Mouse (Mus musculus) adrenal gland, adult 8-10 months (tissue): Measurements from ENCODE around the gene Retreg1. TPM values are rescaled to one million over a fixed set of nuclear protein-coding genes. Genes with fewer than 3 reads are reported as not detected.

Experiments used
- DNase-seq: peaks from one replicate; pipeline ENCODE4 v3.0.0; 2022
- total RNA-seq, 4 experiments: library from RNA; stranded (reverse); gene quantifications; 2 replicates each; pipeline ENCODE4 v1.2.4; 2022

Retreg1 gene
- total RNA-seq, 4 experiments from 2014 or later = 39.4 to 99.3 (median 45.7) TPM

GRCm38 (mm10) chr15:25920886-25921285 is 77.9 kb downstream of the Retreg1 start:
- no peak for DNase-seq

DNA sequence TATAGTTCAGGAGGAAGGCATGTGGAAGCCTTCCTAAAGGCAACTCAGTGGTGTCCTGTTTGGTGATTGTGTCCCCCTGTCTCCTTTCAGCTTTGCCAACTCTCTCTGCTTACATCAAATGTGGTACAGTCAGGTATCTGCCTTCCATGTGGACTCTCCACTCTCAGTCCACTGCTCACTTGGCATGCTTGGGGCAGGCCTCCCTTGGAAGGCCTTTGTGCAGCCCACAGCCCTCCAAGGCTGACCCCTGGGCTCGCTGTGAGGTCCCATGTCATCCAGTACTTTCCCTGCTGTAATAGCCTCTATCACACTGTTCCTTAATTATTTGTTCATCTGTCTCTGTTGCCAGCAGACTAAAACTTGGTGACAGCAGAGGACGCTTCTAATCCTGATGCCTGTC is 79.0 kb downstream of the Retreg1 start:
- no peak for DNase-seq

DNA sequence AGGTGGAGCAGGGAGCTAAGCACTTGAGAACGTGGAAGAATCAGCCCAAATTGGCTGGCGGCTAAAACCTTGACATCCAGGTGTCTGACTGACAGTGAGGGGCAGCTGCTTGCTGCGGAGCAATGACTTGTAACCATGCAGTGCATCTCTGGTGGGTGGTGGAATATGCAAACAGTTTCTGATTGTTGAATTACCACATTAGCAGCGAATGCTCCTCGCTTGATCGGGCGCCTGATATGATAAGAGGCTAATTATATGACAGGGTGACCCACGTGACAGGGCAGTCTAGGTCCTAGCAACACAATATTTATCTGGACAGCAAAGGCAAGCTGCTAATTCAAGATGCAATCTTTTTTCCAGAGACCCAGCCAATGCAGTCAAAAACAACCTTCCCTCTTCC is 80.9 kb downstream of the Retreg1 start:
- DNase-seq = no peak

- DNase-seq = no peak
These were observed 83.2 kb downstream of the Retreg1 start for GRCm38 (mm10) chr15:25926171-25926570.

DNA sequence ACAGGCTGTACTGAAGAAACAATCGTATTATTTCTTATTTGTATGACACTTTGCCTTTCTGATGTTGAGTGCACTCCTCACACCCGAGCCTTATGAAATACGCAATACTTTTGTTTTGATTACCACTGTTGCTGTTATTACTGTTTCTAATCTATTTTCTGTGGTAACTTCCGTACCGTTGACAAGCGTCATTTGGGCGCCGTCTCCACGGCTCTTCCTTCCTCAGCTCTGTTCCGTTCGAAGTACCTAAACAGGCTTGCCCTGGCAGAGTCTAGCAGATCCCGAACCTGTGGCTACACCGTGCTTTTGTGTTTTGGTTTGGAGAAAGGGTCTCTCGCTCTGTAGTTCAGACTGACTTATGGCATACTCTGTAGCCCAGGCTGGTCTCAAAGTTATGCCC is 84.1 kb downstream of the Retreg1 start:
- DNase-seq = no peak

- DNase-seq = no peak
These were observed 85.0 kb downstream of the Retreg1 start for GRCm38 (mm10) chr15:25928001-25928400.

GRCm38 (mm10) chr15:25928831-25929230 is 85.9 kb downstream of the Retreg1 start:
- DNase-seq = no peak

DNA sequence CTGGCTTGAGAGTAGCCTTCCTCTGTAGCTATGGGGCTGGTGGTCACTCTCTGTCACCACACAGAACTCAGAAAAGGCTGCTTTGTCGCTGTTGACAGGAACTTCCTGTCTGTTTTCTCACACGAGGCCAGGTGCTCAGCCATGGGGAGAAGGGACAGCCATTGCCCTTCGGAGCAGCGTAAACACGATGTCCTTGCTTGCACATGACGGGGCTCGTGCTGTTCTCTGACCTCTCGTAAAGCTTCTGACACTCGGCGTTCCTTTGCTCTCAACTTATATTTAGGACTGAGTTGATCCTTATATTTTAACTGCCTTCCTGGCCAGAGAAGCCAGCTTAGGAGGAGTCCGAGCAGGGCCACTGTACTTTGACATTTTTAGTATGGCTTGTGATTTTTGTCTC is 86.5 kb downstream of the Retreg1 start:
- DNase-seq = no peak

GRCm38 (mm10) chr15:25929936-25930335 is 87.0 kb downstream of the Retreg1 start:
- DNase-seq = no peak

GRCm38 (mm10) chr15:25930657-25931056 is 87.7 kb downstream of the Retreg1 start:
- DNase-seq = no peak

- DNase-seq = peak; percentile 81
These were observed 89.5 kb downstream of the Retreg1 start for GRCm38 (mm10) chr15:25932497-25932896.

DNA sequence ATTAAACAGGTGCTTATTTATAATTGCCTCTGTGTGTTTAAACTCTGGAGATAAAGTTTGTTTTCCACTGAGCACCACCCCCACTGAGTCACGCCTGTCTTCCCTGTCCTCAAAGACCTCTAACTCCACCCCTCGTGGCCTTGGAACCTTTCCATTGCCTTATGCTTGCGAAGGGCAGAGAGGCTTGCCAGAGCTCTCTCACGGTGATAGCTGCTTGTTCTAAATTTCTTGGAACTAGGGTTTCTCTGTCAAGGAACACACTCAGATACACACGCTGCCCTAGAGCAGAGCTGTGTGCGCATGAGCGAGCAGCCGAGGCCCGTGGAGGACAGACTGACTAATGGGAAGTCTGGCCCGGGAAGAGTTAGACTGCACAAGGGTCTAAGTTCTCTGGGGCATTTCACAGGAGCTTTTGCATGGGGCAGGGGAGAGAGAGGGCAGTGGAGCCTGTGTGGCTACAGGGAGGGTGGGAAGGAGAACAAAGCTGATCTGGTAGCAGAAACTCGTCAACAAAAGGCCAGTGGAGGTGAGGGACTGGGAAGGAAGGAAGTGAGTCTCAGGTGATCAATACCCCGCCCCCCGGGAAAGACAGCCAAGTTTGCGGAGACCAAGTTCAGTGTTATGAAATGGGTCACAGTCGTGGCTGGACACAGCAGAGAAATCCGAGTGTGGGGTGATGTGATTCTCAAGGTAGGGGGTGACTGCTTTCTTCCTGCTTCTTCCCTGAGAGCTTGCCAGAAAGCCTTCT is 90.1 kb downstream of the Retreg1 start:
- peak; percentile 97 for DNase-seq

- DNase-seq = no peak
These were observed 90.7 kb downstream of the Retreg1 start for GRCm38 (mm10) chr15:25933685-25934108.

DNA sequence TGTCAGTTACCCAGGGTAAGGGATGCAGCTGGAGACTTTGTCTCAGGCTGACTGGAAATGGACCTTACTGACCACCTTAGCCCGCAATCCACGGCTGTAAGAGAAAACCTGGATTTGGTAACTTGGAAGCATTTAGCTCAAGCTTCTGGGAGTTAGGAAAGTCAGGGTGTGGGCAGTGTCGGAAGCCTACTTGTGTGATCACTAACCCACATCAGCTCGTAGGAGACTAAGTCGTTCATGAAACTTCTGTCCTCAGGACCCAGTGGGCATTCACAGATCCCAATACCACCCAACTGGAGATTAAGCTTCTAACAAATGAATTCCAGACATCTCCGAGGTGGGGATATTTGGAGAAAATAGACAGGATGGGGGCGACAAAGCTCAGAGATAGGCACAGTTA is 91.4 kb downstream of the Retreg1 start:
- no peak for DNase-seq

DNA sequence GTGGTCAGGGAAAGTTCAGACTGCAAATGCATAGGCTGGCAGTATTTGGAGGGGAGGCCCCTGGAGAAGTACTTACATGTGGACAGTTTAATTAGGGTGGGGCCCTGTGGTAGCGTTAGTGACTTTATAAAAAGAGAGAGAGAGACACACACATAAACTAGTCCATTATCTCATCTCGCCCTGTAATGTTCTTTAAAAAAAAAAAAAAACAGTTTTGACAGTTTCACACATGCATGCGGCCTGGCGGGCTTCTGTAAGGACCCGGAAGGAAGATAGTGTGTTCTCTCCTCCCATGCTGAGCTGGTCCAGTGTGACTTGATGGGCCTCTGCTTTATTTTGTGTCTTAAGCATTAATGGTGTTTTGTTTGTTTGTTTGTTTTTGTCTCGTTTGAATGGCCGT is 95.5 kb downstream of the Retreg1 start:
- no peak for DNase-seq

GRCm38 (mm10) chr15:25940397-25941377 is 97.7 kb downstream of the Retreg1 start:
- DNase-seq = peak; percentile 43

- no peak for DNase-seq
These were observed 98.5 kb downstream of the Retreg1 start for GRCm38 (mm10) chr15:25941514-25941913.

DNA sequence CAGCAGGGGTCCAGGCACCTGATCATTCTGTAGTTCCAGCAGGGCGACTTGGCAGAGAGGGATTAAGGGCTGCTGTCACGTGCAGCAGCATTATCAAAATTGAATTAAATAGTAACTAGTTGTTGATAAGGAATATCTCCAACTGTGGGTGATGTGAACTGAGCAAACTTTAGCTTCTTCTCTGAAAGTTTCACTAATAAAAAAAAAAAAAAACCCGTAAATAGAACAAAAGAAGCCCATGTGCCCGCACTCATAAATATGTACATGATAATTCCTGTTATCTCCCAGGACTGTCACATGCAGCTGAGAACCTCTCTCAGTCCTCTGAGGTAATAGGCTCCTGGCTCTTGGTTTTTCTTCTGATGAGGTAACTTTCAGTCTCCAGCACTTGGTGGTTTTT is 99.4 kb downstream of the Retreg1 start:
- DNase-seq = no peak

DNA sequence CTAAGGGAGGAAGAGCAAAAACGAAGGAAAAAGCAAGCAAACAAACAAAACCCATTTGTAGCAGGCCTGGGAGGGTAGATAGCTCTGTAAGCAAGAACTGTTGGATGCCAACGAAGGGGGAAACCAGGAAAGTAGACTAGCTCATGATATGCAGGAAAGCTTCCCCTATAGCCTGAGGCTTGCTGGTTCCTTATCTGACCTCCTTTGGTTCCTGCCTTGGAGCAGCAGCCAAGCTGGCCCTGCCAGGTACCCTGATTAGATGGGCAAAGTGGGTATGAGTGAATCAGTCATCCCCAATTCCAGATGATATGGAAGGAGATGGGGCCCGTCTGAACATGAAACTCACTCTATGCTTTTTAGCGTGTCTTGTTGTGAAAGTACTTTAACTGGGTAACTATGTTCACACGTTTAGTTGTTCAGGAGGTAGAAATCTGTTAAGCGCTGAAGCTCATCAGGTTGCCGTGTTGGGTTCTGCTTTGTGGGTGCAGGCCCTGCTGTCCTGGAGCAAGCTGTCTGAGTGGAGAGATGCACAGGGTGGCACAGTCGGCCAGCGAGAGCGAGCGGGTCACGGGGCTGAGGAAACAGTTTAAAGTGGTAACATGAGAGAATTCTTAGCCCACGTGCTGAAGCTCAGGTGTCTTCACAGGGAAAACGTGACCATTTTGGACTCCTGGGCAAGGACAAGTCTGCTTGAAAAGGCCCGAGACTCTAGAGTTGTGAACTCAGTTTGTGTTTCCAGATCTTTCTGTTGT is 100.6 kb downstream of the Retreg1 start:
- no peak for DNase-seq

DNA sequence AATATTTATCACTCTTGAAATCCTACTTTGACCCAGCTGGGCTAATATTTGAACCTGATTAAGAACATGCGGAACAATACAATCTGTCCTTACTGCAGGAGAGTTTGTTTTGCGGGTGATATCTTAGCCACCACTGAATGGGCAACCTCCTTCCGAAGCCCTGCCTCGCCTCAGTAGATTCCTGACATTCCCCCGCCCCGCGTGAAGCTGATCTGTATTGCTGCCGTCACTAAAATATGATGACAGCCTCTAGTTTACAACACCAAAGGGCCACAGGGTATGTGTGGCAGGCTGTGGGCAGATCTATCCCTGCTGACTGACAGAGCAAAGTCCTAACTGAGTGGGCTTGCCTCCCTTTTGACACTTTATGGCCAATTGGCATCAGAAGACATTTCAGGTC is 102.2 kb downstream of the Retreg1 start:
- DNase-seq = no peak

- no peak for DNase-seq
These were observed 103.5 kb downstream of the Retreg1 start for GRCm38 (mm10) chr15:25946482-25946881.

DNA sequence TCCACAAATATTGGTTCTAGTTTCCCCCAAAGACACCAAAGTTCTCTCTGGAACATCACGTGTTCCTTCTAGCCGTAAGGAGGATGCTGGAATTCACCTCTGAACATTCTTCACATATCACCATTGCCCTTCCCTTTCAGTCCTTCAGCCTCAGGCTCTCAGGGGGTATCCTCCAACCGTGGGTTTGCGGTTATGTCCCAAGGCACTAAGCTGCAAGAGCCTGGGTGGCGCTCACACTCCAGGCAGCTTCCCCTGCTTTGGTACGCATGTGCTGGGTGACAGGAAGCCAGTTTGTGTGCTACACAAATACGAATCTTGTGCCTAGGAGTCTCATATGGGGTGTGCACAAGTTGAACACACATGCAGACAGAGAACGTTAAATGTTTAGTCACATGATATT is 104.4 kb downstream of the Retreg1 start:
- DNase-seq = no peak
